Mouse (Mus musculus) liver (tissue): ENCODE results near the gene Krt72.
A peak's percentile ranks its signal among the peaks of the same experiment; 100 is the strongest.

Experiments used
- DNase-seq: peaks from one replicate; pipeline ENCODE4 v3.0.0-alpha.2; 2020; ENCODE audit warnings: mixed read lengths

The Krt72 gene

GRCm38 (mm10) chr15:101786360-101786759, at the start of gene Krt72:
Gene Krt72, minus strand, starts transcription at chr15:101786460.
- no peak for DNase-seq

DNA sequence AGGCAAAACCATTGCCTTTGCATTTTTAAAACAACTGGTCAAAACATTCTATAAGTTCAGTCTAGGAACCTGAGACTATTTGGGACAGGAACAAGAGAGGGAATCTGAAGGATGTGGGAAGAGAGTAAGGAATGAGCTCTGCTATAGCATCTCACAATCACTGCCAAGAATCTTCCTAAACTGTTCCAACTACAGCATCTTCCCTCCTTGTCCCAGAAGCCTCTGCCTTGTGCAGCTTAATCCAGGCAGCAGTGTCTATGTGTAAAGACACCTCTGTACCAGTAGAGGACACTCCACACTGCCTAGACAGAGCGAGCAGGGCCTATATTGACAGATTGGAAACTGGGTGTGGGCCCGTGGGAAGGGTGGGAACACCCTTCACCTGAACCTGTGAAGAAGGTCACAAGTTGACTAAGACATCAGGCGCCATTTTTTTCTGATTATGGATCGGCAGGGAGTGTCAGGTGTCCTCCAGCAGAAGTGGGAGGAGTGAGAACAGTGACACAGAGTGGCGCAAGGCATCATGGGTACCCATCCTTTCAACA, 48.6 kb upstream of the Krt72 start:
- DNase-seq: no peak

DNA sequence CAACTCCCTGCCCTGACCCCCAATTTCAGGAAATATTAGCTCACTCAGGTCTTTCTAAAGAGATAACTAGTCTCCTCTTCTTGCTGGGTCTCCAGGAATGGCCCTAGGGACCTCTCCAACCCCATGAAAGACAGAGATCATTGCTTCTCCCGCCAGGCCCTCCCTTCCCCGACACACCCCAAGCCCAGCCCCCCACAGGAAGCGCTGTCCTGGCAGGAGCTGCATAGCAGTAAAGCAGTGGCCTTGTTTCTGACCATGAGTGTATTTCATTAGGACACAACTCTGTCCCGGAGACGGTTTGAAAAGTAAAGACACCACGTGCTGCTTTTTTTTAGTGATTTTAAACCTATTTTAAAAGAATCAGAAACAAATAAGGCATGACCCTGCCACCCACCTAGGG, 46.9 kb upstream of the Krt72 start:
- no peak for DNase-seq

- no peak for DNase-seq
Measured at GRCm38 (mm10) chr15:101829441-101829840, 43.2 kb upstream of the Krt72 start.

GRCm38 (mm10) chr15:101821786-101822185, 35.5 kb upstream of the Krt72 start:
- no peak for DNase-seq

- no peak for DNase-seq
Measured at GRCm38 (mm10) chr15:101817875-101818274, 31.6 kb upstream of the Krt72 start, which contains the start of gene Krt2. Gene Krt2, minus strand, starts transcription at chr15:101818169.

DNA sequence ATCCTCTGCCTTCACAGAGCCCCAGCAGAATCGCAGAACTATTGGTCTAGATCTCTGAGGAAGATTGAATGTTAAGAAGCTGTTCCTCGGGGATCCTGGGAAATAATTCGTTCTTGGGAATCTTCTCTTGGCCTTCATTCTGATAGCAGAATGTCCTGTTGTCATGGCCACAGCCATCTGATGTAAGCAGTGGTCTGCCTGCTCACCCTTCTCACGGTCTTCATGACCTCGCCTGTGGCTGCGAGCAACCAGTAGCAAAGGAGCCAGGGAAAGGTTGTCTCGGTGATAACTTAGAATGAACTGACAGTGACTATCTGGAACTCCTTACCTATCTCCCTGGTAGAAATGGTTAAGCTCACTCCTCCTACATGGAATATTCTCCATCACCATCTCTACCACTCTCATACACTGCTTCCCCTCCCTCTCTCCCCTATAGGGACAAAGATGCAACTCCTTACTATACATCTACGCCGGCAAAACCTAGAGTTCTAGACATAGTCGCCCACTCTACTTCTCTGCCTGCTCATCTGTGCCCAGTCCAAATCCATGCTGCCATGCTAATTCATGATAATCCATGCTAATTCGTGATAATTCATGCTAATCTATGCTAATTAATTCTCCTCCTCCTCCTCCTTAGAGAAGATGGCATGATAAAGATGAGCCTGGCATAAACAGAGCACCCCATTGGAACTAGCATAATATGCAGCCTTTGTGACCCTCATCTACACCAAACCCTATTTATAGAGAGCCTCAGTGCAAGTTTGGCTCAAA, 17.0 kb upstream of the Krt72 start:
- no peak for DNase-seq

GRCm38 (mm10) chr15:101802296-101802835, 16.1 kb upstream of the Krt72 start, which contains the start of gene Krt73:
Gene Krt73, minus strand, starts transcription at chr15:101802346.
- no peak for DNase-seq

- no peak for DNase-seq
Measured at GRCm38 (mm10) chr15:101790867-101791266, 4.6 kb upstream of the Krt72 start.

- DNase-seq: no peak
Measured at GRCm38 (mm10) chr15:101773420-101773819, 12.8 kb downstream of the Krt72 start.

DNA sequence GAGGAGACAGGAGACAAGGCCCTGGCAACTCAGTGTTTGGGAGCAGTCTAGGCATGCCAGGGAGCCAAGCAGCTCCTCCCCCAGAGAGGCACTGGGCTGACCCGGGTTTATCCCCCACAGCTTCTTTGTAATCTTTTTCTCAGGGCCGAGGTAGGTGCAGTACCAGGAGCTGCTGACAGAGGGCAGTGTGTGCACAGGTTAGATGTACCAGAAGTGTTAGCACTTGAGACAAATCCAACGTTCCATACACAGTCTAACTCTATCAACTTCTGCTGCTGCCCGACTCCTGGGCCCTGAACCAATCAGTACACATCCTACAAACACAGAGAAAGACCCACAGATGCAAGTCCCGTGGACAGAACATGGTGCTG, 13.6 kb downstream of the Krt72 start:
- peak; percentile 76 for DNase-seq

- DNase-seq: no peak
Measured at GRCm38 (mm10) chr15:101772080-101772710, 14.1 kb downstream of the Krt72 start.

- DNase-seq: no peak
Measured at GRCm38 (mm10) chr15:101770226-101770625, 16.0 kb downstream of the Krt72 start.

GRCm38 (mm10) chr15:101742711-101743110, 43.5 kb downstream of the Krt72 start, which contains the start of gene Krt71:
Gene Krt71, minus strand, starts transcription at chr15:101743109.
- no peak for DNase-seq

DNA sequence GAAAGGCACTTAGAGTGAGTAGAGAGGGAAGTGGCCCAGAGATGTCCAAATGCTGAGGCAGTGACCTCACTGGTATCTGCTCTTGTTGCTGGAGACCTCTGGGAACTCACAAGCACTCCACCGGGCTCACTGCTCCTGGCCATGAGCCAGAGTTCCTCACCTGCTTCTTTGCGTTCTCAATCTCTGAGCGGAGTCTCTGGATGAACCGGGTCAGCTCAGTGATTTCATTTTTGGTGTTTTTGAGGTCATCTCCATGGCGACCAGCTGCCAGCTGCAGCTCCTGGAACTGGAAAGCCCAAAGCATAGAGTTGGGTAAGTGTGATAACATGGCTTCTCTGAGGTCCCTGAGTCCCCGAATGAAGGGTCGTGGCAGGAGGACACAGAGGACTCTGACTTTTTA, 48.5 kb downstream of the Krt72 start:
- no peak for DNase-seq

GRCm38 (mm10) chr15:101730653-101731052, 55.6 kb downstream of the Krt72 start:
- no peak for DNase-seq
